Mouse (Mus musculus): ENCODE results near the gene Dnm1. TPM values are rescaled to one million over a fixed set of nuclear protein-coding genes. Genes with fewer than 3 reads are reported as not detected.

The Dnm1 gene
- polyA plus RNA-seq, 1 experiment from 2014 or later = 71.2 TPM

GRCm38 (mm10) chr2:32353836-32354235 lies 698 bp upstream of the Dnm1 start:
- Histone ChIP-seq H3K4me1 (ENCODE audit: control insufficient read depth, insufficient read depth, low read depth, low read length) (peaks cover 21% of the 10 kb centered on the region), H3K4me2 (ENCODE audit: low read length) (no peak overlapping the region), H3K9ac (ENCODE audit: low read depth, low read length) (no peak overlapping the region), H3K27ac (ENCODE audit: low read depth, low read length) (no peak overlapping the region), H3K36me3 (ENCODE audit: control insufficient read depth, insufficient read depth, low read length) (no peaks in the 10 kb centered on the region), H3K4me3 (ENCODE audit: low read length) (no peak overlapping the region), H3K27me3 (replicated peaks; ENCODE audit: control insufficient read depth, insufficient read depth, low read length) (no peaks in the 10 kb centered on the region), H3K9me3 (ENCODE audit: control insufficient read depth, low read length) (no peaks in the 10 kb centered on the region)
- ATAC-seq = no peak
- 77% methylated on average over 6 of the region's 6 CpGs for WGBS

GRCm38 (mm10) chr2:32352151-32353006 lies 759 bp downstream of the Dnm1 start, which contains the start of gene Ciz1:
Gene Ciz1, plus strand, starts transcription at chr2:32352327.
- WGBS = under 1% methylated on average over 41 of the region's 52 CpGs
- Histone ChIP-seq H3K27ac (ENCODE audit: low read depth, low read length) (peak within 1 kb of the TSS; percentile 95), H3K9me3 (ENCODE audit: control insufficient read depth, low read length) (no peaks in the 10 kb centered on the region), H3K36me3 (ENCODE audit: control insufficient read depth, insufficient read depth, low read length) (0 out of 2 replicates have a peak, but pooled peaks cover 2% of the 10 kb centered on the region), H3K4me2 (ENCODE audit: low read length) (peak within 1 kb of the TSS; percentile 80), H3K4me1 (ENCODE audit: control insufficient read depth, insufficient read depth, low read depth, low read length) (peaks cover 21% of the 10 kb centered on the region), H3K9ac (ENCODE audit: low read depth, low read length) (peak within 1 kb of the TSS; percentile 77), H3K4me3 (ENCODE audit: low read length) (peak within 1 kb of the TSS; percentile 63), H3K27me3 (replicated peaks; ENCODE audit: control insufficient read depth, insufficient read depth, low read length) (no peaks in the 10 kb centered on the region)
- ATAC-seq = peak; percentile 66

- no peaks in the 10 kb centered on the region for H3K9me3 ChIP-seq (ENCODE audit: control insufficient read depth, low read length)
- 41% methylated on average over 9 of the region's 9 CpGs for WGBS
Observed at GRCm38 (mm10) chr2:32351471-32351961, 1.6 kb downstream of the Dnm1 start.

DNA sequence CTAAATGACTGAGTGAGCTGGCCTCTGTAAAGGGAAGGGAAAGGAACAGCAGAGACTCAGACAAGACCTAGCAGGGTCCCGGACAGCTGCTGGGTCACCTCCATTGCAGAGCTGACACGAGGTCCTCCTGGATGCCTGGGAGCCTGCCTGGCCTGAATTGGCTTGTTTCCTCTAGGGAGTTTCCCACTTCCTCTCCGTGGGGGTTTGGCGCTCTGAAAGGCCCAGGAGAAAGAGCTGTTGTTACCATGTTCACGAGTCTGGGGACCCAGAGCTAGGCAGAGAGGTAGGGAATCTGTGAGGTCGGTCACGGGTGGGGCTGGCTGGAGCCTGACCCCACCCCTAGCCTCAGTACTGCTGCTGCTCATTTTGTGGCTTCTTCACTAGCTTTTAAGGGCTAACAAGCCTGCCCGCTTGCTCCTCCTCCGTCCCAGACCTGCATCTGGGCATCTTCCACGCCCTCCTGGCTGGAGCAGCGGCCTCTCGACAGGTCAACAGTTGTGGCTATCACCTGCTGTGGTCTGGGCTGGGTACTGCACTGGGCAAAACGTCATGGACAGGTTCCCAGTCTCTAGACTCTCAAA lies 2.6 kb downstream of the Dnm1 start:
- Histone ChIP-seq H3K4me2 (ENCODE audit: low read length) (peak overlapping the region; percentile 80), H3K4me3 (ENCODE audit: low read length) (0 out of 2 replicates have a peak overlapping the region, but pooled peaks have one; percentile 1), H3K4me1 (ENCODE audit: control insufficient read depth, insufficient read depth, low read depth, low read length) (peaks cover 21% of the 10 kb centered on the region), H3K9me3 (ENCODE audit: control insufficient read depth, low read length) (no peaks in the 10 kb centered on the region), H3K36me3 (ENCODE audit: control insufficient read depth, insufficient read depth, low read length) (peaks cover 6% of the 10 kb centered on the region; the same call in 1 of the 2 replicates), H3K9ac (ENCODE audit: low read depth, low read length) (peak overlapping the region; percentile 14), H3K27ac (ENCODE audit: low read depth, low read length) (no peak overlapping the region), H3K27me3 (replicated peaks; ENCODE audit: control insufficient read depth, insufficient read depth, low read length) (no peaks in the 10 kb centered on the region)
- 47% methylated on average over 13 of the region's 13 CpGs for WGBS
- ATAC-seq = no peak

More at GRCm38 (mm10) chr2:32351471-32351961, 1.6 kb downstream of the Dnm1 start:
- Histone ChIP-seq H3K4me1 (ENCODE audit: control insufficient read depth, insufficient read depth, low read depth, low read length) (peaks cover 21% of the 10 kb centered on the region), H3K9ac (ENCODE audit: low read depth, low read length) (peak overlapping the region; percentile 77), H3K4me3 (ENCODE audit: low read length) (peak overlapping the region; percentile 63), H3K27me3 (replicated peaks; ENCODE audit: control insufficient read depth, insufficient read depth, low read length) (no peaks in the 10 kb centered on the region), H3K27ac (ENCODE audit: low read depth, low read length) (peak overlapping the region; percentile 95), H3K4me2 (ENCODE audit: low read length) (peak overlapping the region; percentile 80), H3K36me3 (ENCODE audit: control insufficient read depth, insufficient read depth, low read length) (peaks cover 6% of the 10 kb centered on the region; the same call in 1 of the 2 replicates)
- ATAC-seq = peak; percentile 3; the same call in 1 of the 2 replicates

DNA sequence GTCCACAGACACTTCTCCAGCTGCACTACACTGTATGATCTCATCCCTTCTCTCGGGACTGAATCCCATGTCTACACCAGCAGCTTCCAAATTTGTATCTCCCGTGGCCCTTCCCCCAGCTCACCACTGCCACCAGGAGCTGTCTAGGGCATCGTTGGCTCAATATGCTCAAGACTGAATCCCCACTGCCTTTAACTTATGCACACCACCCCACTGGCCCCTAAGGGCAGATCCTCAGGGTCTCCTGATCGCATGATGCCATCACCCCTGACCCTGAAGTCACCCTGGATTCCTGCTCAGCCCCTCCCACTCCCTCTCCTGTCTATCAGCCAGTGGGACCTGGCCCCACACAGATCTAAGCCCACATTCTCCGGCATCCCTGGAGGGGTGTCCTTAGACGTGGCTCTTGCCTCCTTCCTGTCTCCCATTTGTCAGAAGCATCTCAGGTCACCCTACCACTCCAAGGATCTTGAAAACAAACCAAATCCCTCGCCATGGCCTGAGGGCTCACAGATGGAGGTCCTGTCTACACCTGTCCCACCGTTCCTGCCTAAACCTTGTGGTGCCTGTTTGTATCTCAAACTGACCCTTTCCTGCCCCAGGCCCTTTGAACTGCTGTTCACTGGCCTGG lies 3.4 kb downstream of the Dnm1 start:
- Histone ChIP-seq H3K9ac (ENCODE audit: low read depth, low read length) (no peak overlapping the region), H3K36me3 (ENCODE audit: control insufficient read depth, insufficient read depth, low read length) (peaks cover 6% of the 10 kb centered on the region; the same call in 1 of the 2 replicates), H3K4me1 (ENCODE audit: control insufficient read depth, insufficient read depth, low read depth, low read length) (peaks cover 21% of the 10 kb centered on the region), H3K27ac (ENCODE audit: low read depth, low read length) (no peak overlapping the region), H3K4me2 (ENCODE audit: low read length) (no peak overlapping the region), H3K27me3 (replicated peaks; ENCODE audit: control insufficient read depth, insufficient read depth, low read length) (no peaks in the 10 kb centered on the region), H3K4me3 (ENCODE audit: low read length) (no peak overlapping the region), H3K9me3 (ENCODE audit: control insufficient read depth, low read length) (no peaks in the 10 kb centered on the region)
- no peak for ATAC-seq
- WGBS = 60% methylated on average over 8 of the region's 8 CpGs

DNA sequence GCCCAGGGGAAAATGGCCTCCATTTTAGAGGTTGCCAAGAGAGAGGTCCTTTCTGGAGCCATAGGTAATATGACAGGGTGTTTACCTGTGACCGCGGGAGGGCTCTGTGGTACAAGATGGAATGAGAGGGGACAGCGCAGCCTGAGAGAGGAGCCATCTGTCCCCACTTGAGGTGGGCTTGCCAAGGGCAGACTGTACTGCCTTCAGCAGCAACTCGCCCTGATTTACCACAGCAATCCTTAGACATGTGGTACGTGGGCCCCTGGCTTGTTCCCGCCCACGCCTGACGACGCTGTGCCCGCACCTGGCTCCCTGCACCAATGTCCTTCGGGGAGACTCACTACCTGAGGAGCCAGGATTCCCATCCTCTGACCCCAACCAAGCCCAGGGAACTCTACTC lies 4.8 kb downstream of the Dnm1 start:
- no peaks in the 10 kb centered on the region for H3K9me3 ChIP-seq (ENCODE audit: control insufficient read depth, low read length)
- 78% methylated on average over 11 of the region's 11 CpGs for WGBS

DNA sequence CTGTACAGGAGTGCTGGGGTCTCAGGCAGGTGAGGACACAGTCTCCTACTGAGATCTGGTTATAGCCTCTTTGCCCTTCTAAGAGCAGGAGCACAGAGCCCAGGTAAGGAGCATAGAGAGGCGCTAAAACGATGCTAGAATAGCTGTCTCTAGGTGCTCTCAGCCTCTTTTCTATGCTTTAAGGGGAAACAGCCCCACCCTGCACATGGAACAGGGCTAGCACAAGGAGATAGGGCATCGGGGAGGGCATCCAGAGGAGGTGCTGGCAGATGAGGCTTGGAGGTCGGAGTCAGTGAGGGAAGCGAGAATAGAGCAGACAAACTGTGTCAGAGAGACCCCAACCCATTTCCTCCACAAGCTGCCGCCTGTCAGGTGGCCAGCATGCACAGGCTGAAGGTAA lies 6.1 kb downstream of the Dnm1 start:
- H3K36me3 ChIP-seq (ENCODE audit: control insufficient read depth, insufficient read depth, low read length) = peaks cover 6% of the 10 kb centered on the region; the same call in 1 of the 2 replicates
- no peak for ATAC-seq
- 77% methylated on average over 6 of the region's 6 CpGs for WGBS
- H3K27ac ChIP-seq (ENCODE audit: low read depth, low read length) = no peak overlapping the region
- peaks cover 28% of the 10 kb centered on the region for H3K4me1 ChIP-seq (ENCODE audit: control insufficient read depth, insufficient read depth, low read depth, low read length)
- no peak overlapping the region for H3K9ac ChIP-seq (ENCODE audit: low read depth, low read length)
- H3K27me3 ChIP-seq (replicated peaks; ENCODE audit: control insufficient read depth, insufficient read depth, low read length) = no peaks in the 10 kb centered on the region
- H3K9me3 ChIP-seq (ENCODE audit: control insufficient read depth, low read length) = no peaks in the 10 kb centered on the region
- no peak overlapping the region for H3K4me2 ChIP-seq (ENCODE audit: low read length)
- no peak overlapping the region for H3K4me3 ChIP-seq (ENCODE audit: low read length)

More for the DNA sequence above, 4.8 kb downstream of the Dnm1 start:
- Histone ChIP-seq H3K27me3 (replicated peaks; ENCODE audit: control insufficient read depth, insufficient read depth, low read length) (no peaks in the 10 kb centered on the region), H3K9ac (ENCODE audit: low read depth, low read length) (no peak overlapping the region), H3K4me1 (ENCODE audit: control insufficient read depth, insufficient read depth, low read depth, low read length) (peaks cover 21% of the 10 kb centered on the region), H3K4me3 (ENCODE audit: low read length) (no peak overlapping the region), H3K27ac (ENCODE audit: low read depth, low read length) (no peak overlapping the region), H3K4me2 (ENCODE audit: low read length) (no peak overlapping the region), H3K36me3 (ENCODE audit: control insufficient read depth, insufficient read depth, low read length) (peaks cover 6% of the 10 kb centered on the region; the same call in 1 of the 2 replicates)
- ATAC-seq = no peak

GRCm38 (mm10) chr2:32344598-32345321 lies 8.4 kb downstream of the Dnm1 start:
- Histone ChIP-seq H3K4me2 (ENCODE audit: low read length) (no peak overlapping the region), H3K4me1 (ENCODE audit: control insufficient read depth, insufficient read depth, low read depth, low read length) (peaks cover 9% of the 10 kb centered on the region), H3K27me3 (replicated peaks; ENCODE audit: control insufficient read depth, insufficient read depth, low read length) (no peaks in the 10 kb centered on the region), H3K9me3 (ENCODE audit: control insufficient read depth, low read length) (no peaks in the 10 kb centered on the region), H3K36me3 (ENCODE audit: control insufficient read depth, insufficient read depth, low read length) (peaks cover 8% of the 10 kb centered on the region; the same call in 1 of the 2 replicates), H3K4me3 (ENCODE audit: low read length) (no peak overlapping the region), H3K27ac (ENCODE audit: low read depth, low read length) (no peak overlapping the region), H3K9ac (ENCODE audit: low read depth, low read length) (no peak overlapping the region)
- no peak for ATAC-seq
- WGBS = 59% methylated on average over 14 of the region's 14 CpGs
